Mouse (Mus musculus) brown adipose tissue, adult 24 weeks (tissue): ENCODE measurements around the gene Cnn3. TPM values are rescaled to one million over a fixed set of nuclear protein-coding genes. Genes with fewer than 3 reads are reported as not detected.

ENCODE experiments used
- H3K27ac ChIP-seq: fragments of 200-500 bp; replicated peaks from 2 replicates; pipeline ENCODE4 v1.5.1; 2012; ENCODE audit warnings: low read depth, mild to moderate bottlenecking, low read length
- H3K4me1 ChIP-seq: fragments of 200-500 bp; 2 replicates; pipeline ENCODE4 v1.6.1; 2012; ENCODE audit warnings: low read length, mixed read lengths; ENCODE audit not compliant: control insufficient read depth, insufficient read depth, insufficient read length
- H3K4me3 ChIP-seq: fragments of 200-500 bp; 2 replicates; pipeline ENCODE4 v1.5.1; 2012; ENCODE audit warnings: low read depth, mild to moderate bottlenecking, low read length, moderate library complexity; ENCODE audit not compliant: insufficient read depth
- polyA plus RNA-seq: library from polyadenylated mRNA; stranded (reverse); fragments of >200 nt; gene quantifications from 2 replicates; pipeline ENCODE4 v1.2.4, GENCODE M21; 2012; ENCODE audit not compliant: missing spikeins, insufficient read depth, insufficient read length

Cnn3 gene
- polyA plus RNA-seq, 1 experiment: 28.7 TPM

DNA sequence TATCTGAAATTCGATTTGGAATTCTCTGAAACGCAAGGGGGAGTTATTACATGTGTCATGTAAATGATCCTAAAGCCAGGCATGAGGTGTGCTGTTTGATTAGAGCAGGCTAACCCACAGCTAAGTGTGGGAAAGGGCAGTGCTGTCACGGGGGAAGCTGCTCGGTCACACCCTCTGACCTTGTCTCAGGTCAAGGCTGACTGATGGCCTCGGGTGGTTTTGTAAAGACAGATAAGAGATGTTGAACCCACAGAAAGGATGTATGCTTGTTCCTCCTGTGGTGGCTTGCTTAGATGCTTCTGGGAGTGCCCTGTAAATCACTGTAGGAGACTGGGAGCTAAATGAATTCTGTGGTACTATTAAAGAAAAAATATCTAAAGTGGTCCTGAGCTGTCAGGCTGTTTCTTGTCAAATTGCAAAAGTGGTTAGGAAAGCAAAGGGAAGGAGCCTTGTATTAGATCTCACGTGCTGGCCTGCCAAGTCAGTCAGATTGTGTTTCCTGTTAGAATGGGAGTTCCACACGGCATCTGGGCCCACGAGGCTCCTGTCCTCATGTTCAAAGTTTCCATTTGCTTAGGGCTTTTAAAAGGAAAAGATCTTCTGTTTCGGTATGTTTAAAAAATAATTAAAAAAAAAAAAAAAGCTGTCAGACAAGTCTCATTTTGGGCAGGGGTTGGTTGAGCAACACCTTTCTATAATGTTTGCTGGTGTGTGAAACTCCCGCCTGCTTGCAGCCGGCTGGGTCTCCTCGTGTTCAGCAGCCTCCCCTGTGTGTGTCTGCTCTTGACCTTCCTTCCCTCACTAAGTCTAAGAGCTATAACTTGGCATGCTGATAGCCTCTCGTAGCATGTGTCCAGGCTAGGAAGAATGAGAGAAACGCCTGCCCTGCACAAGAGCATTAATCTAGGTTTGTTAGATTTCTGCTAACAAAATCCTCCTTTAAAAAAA, 32.5 kb downstream of the Cnn3 start:
- H3K4me3 ChIP-seq: no peak overlapping the region
- no peak overlapping the region for H3K27ac ChIP-seq
- H3K4me1 ChIP-seq: no peaks in the 10 kb centered on the region

DNA sequence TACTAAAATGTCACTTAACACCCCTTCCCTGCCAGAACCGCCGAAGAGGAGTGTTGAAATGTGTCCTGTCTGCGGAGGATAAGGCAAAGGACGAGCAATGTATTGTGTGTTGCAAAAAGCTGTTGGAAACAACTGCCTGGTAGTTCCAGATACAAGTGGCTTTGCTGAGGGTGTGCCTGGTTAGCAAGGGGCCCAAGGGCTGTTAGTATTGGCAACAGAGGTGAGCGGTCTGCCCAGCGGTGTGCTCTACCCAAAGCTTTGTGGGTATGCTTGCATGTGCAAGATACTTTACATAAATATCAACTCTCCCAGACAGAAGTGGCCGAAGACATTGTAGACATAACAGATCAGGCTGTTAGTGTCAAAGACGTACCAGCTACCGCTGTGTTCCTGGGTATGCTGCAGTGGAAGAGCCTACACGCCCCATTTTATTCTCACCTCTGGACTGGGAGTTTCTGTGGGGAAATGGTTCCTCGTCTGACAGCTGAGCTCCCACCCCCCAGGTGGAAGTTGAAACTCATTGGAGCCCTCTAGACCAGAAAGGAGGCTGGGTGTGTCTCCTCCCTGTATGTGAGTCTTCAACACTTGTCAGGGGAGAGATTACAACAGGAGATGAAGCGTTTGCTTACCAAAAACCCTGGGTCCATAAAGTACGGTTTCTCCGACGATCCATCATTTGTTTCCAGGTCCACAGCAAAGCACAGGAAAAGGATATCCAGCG, 34.3 kb downstream of the Cnn3 start:
- Histone ChIP-seq H3K27ac (no peak overlapping the region), H3K4me3 (no peak overlapping the region), H3K4me1 (no peaks in the 10 kb centered on the region)

DNA sequence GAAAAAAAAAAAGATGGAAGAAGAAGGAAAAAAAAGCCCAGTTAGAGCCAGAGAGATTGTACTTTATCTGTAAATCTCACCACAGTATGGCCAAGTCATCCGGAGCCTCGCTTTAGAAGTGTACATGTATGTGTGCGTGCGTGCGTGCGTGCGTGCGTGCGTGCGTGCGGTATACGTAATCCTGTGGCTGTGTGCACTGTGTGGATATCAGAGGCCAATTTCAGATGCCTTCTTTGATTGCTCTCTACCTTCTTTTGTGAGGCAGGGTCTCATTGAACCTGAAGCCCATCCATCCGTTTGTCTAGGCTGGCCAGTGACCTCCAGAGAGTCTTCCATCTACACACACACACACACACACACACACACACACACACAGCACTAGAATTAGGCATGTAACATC, 35.2 kb downstream of the Cnn3 start:
- Histone ChIP-seq H3K27ac (no peak overlapping the region), H3K4me1 (no peaks in the 10 kb centered on the region), H3K4me3 (no peak overlapping the region)

DNA sequence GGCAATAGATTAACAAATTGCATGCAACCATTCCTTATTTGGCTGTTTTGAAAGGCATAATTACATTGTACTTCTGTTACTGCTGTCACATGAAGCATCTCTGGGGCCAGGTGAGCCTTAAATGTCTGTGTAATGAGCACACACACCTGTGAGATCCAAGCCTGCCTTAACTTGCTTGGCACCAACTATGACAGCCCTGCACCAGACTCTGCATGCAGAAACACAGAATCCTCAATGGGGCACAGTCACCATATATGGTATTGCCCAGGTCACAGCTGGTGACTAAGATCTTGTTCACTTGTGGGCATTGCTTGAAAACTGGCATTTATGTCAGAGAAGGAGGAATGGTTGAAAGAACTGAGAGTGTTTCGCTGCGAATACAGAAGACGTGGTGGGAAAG, 36.5 kb downstream of the Cnn3 start:
- 0 out of 2 replicates have a peak, but pooled peaks cover 2% of the 10 kb centered on the region for H3K4me1 ChIP-seq
- H3K27ac ChIP-seq: no peak overlapping the region
- H3K4me3 ChIP-seq: no peak overlapping the region

DNA sequence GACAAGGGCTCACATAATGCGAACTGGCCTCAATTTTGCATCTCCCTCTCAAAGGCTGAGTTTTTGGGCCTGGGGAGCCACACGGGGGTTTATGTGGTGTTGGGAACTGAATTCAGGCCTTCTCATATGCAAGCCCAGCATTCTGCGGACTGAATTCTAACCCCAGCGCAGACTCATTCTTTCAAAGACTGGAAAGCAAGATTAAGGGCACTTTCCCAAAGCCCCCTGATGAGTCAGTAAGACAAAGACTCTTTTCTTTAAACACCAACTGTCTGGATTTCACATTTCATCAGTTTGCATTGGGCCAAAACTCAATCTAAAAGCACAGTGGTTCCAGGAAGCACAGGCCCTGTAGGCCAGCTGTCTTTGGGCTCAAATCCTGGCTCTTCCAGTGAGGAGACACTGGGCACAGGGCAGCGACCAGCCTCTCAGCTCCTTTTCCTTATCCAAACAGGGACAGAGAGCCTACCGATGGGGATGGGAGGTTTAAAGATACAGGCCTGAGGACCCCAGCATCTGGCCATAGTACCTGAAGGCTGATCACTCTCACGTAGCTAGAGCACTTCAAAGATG, 38.5 kb downstream of the Cnn3 start:
- Histone ChIP-seq H3K4me3 (no peak overlapping the region), H3K27ac (no peak overlapping the region), H3K4me1 (0 out of 2 replicates have a peak, but pooled peaks cover 2% of the 10 kb centered on the region)

DNA sequence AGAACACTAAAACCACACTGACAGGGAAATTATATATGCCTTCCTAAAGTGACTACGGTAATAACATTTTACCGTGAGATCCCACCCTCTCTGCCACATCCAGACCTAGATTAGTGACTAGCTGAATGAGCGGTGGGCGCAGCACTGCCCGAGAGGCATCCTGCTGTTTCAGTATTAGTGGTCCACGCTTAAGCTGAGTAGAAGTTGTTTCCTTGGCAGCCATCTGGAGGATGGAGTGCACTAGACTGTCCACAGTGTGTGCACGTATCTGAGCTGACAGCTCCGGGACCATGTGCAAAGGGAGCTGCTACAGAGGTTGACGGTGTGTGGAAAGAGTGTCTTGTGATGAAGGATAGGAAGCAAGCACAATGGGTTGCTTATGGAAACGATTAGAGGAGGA, 39.5 kb downstream of the Cnn3 start:
- Histone ChIP-seq H3K4me3 (no peak overlapping the region), H3K4me1 (0 out of 2 replicates have a peak, but pooled peaks cover 2% of the 10 kb centered on the region), H3K27ac (no peak overlapping the region)

DNA sequence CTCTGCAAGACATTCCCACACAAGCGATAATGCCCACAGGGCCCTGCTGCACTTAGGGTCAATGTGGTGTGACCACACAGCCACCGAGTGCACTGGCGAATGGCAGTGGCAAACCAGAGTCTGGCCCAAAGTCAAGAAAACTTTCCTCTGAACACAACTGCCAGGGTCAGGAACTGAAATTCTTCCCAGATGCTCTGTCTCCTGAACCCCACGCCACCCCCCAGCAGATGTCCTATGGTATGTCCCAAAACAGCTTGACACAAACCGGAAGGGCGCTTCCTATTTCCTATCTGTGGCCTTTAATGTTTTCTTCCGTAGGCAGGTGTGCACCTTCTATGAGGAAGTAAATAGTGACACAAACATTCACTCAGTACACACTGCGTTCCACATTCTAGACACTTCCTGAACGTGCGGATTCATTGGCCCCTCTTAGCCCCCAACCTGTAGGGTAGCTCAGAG, 40.8 kb downstream of the Cnn3 start:
- Histone ChIP-seq H3K4me3 (no peak overlapping the region), H3K4me1 (0 out of 2 replicates have a peak, but pooled peaks cover 2% of the 10 kb centered on the region), H3K27ac (no peak overlapping the region)

DNA sequence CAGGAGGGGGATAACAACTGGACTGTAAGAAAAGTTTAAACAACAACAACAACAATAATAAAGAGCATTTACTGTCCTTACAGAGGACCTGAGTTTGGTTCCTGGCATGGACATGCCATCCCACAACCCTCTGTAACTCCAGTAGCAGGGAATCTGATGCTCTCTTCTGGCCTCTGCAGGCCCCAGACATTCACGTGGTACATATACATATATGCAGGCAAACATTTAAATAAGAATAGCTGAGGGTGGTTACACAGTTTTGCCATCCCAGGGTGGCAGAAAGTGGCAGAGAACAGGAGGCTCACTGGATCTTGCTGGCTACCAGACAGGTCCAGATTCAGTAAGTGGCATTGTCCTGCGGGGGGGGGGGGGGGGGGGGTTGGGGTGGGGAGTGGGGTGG, 41.8 kb downstream of the Cnn3 start:
- no peak overlapping the region for H3K4me3 ChIP-seq
- 0 out of 2 replicates have a peak, but pooled peaks cover 2% of the 10 kb centered on the region for H3K4me1 ChIP-seq

DNA sequence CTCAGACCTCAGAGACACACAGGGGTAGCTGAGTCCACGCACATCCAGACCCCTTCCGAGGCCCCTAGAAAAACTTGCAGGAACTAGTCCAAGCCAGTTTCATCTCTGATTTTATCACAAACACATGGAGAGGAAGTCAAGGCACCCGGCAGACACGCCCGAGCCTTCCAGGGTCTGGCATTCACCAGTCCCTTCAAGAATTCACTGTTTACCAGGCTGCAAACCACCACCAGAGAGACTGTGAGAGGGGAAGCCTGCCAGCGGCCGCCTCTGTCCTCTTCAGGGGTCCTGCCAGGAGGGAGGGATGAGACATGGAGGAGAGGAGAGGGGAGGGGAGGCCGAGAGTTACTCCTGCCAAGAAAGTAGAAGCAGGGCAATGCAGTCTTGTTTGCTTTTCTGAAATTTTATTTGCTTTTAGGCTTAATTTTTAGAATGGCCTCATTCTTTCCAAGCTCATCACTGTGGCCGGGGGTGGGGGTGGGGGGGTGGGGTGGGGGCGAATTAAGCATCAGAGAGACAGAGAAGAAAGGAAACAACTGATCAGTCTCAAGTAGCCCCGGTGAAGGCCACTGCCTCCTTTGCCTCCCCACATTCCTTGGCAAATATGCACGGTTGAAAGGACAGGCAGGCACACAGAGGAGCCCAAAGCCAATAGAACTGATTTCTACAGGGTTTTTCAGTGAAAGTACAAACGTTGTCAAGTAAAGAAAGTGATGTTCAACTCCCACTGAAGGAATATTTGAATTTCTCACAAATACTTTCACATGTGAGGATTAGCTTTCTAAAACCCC, 43.1 kb downstream of the Cnn3 start:
- Histone ChIP-seq H3K4me3 (no peak overlapping the region), H3K27ac (no peak overlapping the region), H3K4me1 (0 out of 2 replicates have a peak, but pooled peaks cover 2% of the 10 kb centered on the region)

More for the DNA sequence above, 41.8 kb downstream of the Cnn3 start:
- no peak overlapping the region for H3K27ac ChIP-seq

DNA sequence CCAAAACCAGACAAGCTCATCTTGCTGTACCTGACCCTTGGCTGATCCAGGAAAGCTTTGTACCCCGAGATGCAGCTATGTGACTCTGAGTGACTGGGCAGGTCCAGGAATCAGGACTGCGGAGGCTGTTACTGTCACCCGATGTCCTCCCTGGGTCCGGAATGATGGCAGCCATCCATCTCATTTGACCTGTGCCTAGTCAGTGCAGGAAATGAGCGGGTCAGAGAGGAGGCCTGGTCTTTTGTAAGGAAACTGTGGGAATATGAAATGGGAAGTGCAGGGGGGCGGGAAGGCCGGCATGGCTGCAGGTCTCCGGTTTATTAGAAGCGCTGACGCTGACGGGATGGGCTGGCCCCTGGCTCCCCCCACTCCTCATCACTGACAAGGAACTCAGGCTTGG, 45.4 kb downstream of the Cnn3 start:
- no peak overlapping the region for H3K4me3 ChIP-seq
- H3K4me1 ChIP-seq: 0 out of 2 replicates have a peak, but pooled peaks cover 2% of the 10 kb centered on the region
- no peak overlapping the region for H3K27ac ChIP-seq

DNA sequence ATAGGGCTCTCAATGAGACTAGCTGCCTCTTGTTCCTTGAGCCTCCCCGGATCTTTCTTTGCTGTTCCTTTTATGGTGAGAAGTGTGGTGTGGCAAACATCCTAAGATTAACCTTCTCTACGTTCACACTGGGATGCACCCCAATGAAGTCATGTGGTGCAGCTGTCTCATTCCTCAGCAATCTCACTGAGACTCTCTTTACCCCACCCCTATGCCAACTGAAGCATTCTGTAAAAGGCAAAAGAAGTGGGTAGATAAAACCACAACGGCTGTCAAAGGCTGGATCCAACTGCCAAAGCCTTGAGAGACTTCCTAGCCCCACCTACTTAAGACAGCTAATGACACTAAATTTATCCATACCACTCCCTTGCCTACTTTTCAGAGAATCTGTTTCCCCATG, 48.4 kb downstream of the Cnn3 start:
- no peak overlapping the region for H3K27ac ChIP-seq
- H3K4me1 ChIP-seq: no peaks in the 10 kb centered on the region
- no peak overlapping the region for H3K4me3 ChIP-seq

DNA sequence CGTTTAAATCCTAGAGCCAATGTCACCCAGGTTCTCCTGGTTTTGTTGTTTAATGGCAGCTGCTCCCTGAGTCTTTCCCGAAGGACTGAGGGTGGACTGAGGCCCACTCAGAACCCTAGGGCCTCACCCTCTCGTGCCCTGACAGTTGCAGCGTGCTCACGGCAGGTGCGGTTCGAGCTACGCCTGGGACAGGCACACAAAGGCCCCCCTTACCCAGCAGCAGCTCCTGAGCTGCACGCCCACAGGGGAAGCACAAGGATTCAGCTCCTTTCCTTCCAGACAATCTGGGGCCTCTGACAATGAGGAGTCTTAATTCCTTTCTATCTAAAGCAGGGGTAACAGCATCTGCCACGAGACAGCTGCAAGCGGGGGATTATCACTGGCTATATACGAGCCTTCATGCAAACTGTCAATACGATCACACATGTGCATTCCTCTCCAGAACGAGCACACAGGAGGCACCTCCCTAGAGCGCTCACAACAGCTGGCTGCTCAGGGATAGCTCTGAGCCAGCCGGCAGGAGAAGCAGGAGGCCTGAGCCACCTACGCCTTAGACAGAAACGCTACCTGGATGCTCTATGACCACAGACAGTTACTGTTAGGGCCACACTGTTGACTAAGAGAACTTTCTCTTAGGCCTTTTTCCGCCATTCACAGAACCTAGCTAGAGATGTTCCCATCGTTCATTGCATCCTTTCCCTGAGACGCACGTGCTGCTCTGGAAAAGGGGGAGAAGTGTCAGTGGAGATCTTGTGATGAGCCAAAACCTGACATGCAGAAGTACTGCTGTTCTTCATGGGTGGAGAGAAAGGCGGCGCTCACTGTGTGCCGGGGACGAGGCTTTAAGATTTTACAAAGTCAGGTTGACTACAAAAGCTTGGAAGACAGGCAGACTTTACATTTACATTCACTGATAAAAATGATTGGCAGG, 54.0 kb downstream of the Cnn3 start:
- no peak overlapping the region for H3K4me3 ChIP-seq
- H3K27ac ChIP-seq: no peak overlapping the region
- H3K4me1 ChIP-seq: no peaks in the 10 kb centered on the region

DNA sequence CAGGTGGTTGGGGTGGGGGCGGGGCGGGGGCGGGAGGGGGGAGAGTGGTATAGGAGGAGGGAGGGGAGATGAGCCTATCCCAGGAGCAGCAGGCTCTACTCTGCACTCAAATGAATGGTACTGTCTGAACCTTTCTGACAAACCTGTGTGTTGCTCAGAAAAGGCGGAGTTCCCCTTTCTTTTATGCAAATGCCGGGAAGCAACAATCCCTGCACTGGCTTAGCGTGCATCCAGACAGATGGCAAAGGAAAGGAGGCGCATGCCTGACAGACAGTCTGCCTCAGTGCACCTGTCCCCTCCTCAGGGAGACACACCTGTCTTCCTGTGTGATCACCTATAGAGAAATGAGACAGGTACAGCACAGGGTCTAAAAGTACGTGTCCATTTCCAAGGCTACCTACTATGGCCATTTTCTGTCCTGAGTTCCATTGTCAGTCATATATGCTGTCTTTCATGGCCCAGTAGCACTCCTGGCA, 54.7 kb downstream of the Cnn3 start:
- Histone ChIP-seq H3K4me1 (no peaks in the 10 kb centered on the region), H3K27ac (no peak overlapping the region), H3K4me3 (no peak overlapping the region)

DNA sequence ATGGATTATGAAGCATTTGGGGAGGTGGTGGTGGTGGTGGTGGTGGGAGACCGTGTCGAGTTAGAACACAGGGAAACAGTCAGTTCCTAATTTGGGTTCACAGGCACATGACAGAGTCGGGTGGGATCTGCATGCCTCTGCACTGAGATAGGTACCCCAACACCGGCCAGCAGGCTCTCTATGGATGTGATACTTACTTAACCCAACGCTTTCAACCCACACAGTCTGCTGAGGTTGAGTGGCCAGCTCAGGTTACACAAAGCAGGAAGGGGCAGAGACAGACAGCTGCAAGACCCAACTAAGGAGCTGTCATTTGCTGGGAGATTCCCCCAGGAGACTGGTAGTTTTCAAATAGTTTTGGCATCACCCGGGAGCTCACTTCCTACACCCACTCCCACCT, 55.3 kb downstream of the Cnn3 start:
- no peaks in the 10 kb centered on the region for H3K4me1 ChIP-seq
- H3K4me3 ChIP-seq: no peak overlapping the region
- no peak overlapping the region for H3K27ac ChIP-seq
